In genomic region chr11:84513171-84514116, GRCm38 (mm10) we compare ENCODE assay signal across 8 mouse cellular contexts. TPM values are rescaled to one million over a fixed set of nuclear protein-coding genes. Genes with fewer than 3 reads are reported as not detected.
A peak's percentile ranks its signal among the peaks of the same experiment; 100 is the strongest.
DNase-seq lines count a peak whose midpoint lies in the region; ATAC-seq lines count a peak whose summit lies in the region.

Gene Aatf, minus strand, starts transcription at chr11:84513522.

- H3K36me3 ChIP-seq in hindbrain, embryonic 16.5 days (ENCODE audit: control insufficient read depth, insufficient read depth, low read length) = no peaks in the 10 kb centered on the region
- peaks cover 8% of the 10 kb centered on the region; the same call in 1 of the 2 replicates for H3K36me3 ChIP-seq in macrophage (ENCODE audit: inconsistent target)

- DNase-seq in WW6 (ENCODE audit: low read depth, low spot score) = peak; percentile 99
- peak; percentile 91 to 98 for DNase-seq in cerebellum, postnatal 4 days (ENCODE audit: low spot score in 2 of 2)
- DNase-seq in gastrocnemius, adult 18-20 months (ENCODE audit: low spot score) = peak; percentile 94
- DNase-seq in left cerebral cortex, adult 18-20 months (ENCODE audit: low spot score in 2 of 2) = peak; percentile 92 to 97
- peak; percentile 96 for DNase-seq in right cerebral cortex, adult 18-20 months
- DNase-seq in urinary bladder, postnatal 10 days (ENCODE audit: low spot score) = peak; percentile 79

- peak within 1 kb of the TSS; percentile 85 for H3K9ac ChIP-seq in hindbrain, embryonic 16.5 days (ENCODE audit: low read depth, low read length)

- H3K4me2 ChIP-seq in hindbrain, embryonic 16.5 days (ENCODE audit: low read length) = peak within 1 kb of the TSS; percentile 95

- peak within 1 kb of the TSS; percentile 86 for H3K4me3 ChIP-seq in hindbrain, embryonic 16.5 days (ENCODE audit: low read length)
- H3K4me3 ChIP-seq in macrophage (ENCODE audit: inconsistent target) = peak within 1 kb of the TSS; percentile 72

- H3K79me2 ChIP-seq in macrophage (ENCODE audit: inconsistent target) = peaks cover 11% of the 10 kb centered on the region

- peaks cover 12% of the 10 kb centered on the region for H3K4me1 ChIP-seq in hindbrain, embryonic 16.5 days (ENCODE audit: control insufficient read depth, insufficient read depth, low read depth, low read length)

- peaks cover 12% of the 10 kb centered on the region for H3K27me3 ChIP-seq in hindbrain, embryonic 16.5 days (replicated peaks; ENCODE audit: control insufficient read depth, insufficient read depth, low read length)

- peak; percentile 99 for ATAC-seq in hindbrain, embryonic 16.5 days

- H3K27ac ChIP-seq in hindbrain, embryonic 16.5 days (ENCODE audit: low read depth, low read length) = peak within 1 kb of the TSS; percentile 87
- H3K27ac ChIP-seq in macrophage = peak within 1 kb of the TSS; percentile 22; the same call in 1 of the 2 replicates

- WGBS in hindbrain, embryonic 16.5 days = under 1% methylated on average over 79 of the region's 80 CpGs
- WGBS in macrophage (ENCODE audit: missing documents) = under 1% methylated on average over 74 of the region's 80 CpGs

- no peaks in the 10 kb centered on the region for H3K9me3 ChIP-seq in hindbrain, embryonic 16.5 days (ENCODE audit: control insufficient read depth, low read length)

RNA-seq across cellular contexts. Expression of gene Aatf, which starts in this region (rescaled TPM):
- 10 to 100 TPM; 12.1 to 13.4 TPM for total RNA-seq in gastrocnemius, adult 18-20 months (2021)
- polyA plus RNA-seq in hindbrain, embryonic 16.5 days (2015; fragmentation: Nextera tagmentation; extraction: Ambion mirVana) = 51.0 and 52.1 TPM in 2 replicates
- total RNA-seq in left cerebral cortex, adult 18-20 months (2021) = 10 to 100 TPM; 21.1 to 21.9 TPM
- 100 to 1,000 TPM in 7 of 26 experiments, 10 to 100 TPM in 19; 36.7 to 141 (median 89.6) TPM for total RNA-seq in macrophage (2018; cell fraction: chromatin; rRNA removed)
- 10 to 100 TPM; 13.4 to 28.3 (median 20.8) TPM for total RNA-seq in macrophage (2018; cell fraction: cytosol; rRNA removed)
- 10 to 100 TPM; 18.6 to 85.6 (median 38.3) TPM for total RNA-seq in macrophage (2018; cell fraction: nucleus; rRNA removed)
- 14.1 to 42.5 TPM (median 35.2 TPM) in 3 replicates for polyA plus RNA-seq in macrophage (2018)

Comparison
In these comparisons a context has a peak if more than half of its experiments do, and no peak if none do; other contexts are left out.
1. Peak in every context shown above with its lines: DNase-seq, ATAC-seq, H3K4me3 ChIP-seq and H3K27ac ChIP-seq.